Mouse (Mus musculus): Measurements from ENCODE around the gene Ddx27. TPM values are rescaled to one million over a fixed set of nuclear protein-coding genes. Genes with fewer than 3 reads are reported as not detected.
A peak's percentile ranks its signal among the peaks of the same experiment; 100 is the strongest.

The Ddx27 gene
- polyA plus RNA-seq, 1 experiment from 2014 or later, result 23.2 TPM

GRCm38 (mm10) chr2:167058201-167058600, 43.2 kb downstream of the Ddx27 start:
- no peak overlapping the region for H3K4me2 ChIP-seq (ENCODE audit: low read length)
- peaks cover 53% of the 10 kb centered on the region for H3K36me3 ChIP-seq (ENCODE audit: control insufficient read depth, insufficient read depth, low read length)
- H3K27ac ChIP-seq (ENCODE audit: low read depth, low read length), result no peak overlapping the region
- DNase-seq (ENCODE audit: low spot score) (no peak), ATAC-seq (no peak)
- H3K9ac ChIP-seq (ENCODE audit: low read length), result no peak overlapping the region
- 83% methylated on average over 3 of the region's 3 CpGs for WGBS
- H3K27me3 ChIP-seq (replicated peaks; ENCODE audit: control insufficient read depth, insufficient read depth, low read length), result no peaks in the 10 kb centered on the region
- no peaks in the 10 kb centered on the region for H3K9me3 ChIP-seq (replicated peaks; ENCODE audit: control insufficient read depth, low read length)
- no peak overlapping the region for H3K4me3 ChIP-seq (ENCODE audit: low read depth, low read length)
- H3K4me1 ChIP-seq (ENCODE audit: control insufficient read depth, insufficient read depth, low read length), result peaks cover 12% of the 10 kb centered on the region; the same call in 1 of the 2 replicates

- Histone ChIP-seq H3K4me1 (ENCODE audit: control insufficient read depth, insufficient read depth, low read length) (peaks cover 9% of the 10 kb centered on the region; the same call in 1 of the 2 replicates), H3K4me3 (ENCODE audit: low read depth, low read length) (no peak overlapping the region), H3K36me3 (ENCODE audit: control insufficient read depth, insufficient read depth, low read length) (peaks cover 48% of the 10 kb centered on the region), H3K9ac (ENCODE audit: low read length) (no peak overlapping the region), H3K27me3 (replicated peaks; ENCODE audit: control insufficient read depth, insufficient read depth, low read length) (no peaks in the 10 kb centered on the region), H3K27ac (ENCODE audit: low read depth, low read length) (no peak overlapping the region), H3K9me3 (replicated peaks; ENCODE audit: control insufficient read depth, low read length) (no peaks in the 10 kb centered on the region), H3K4me2 (ENCODE audit: low read length) (no peak overlapping the region)
- WGBS, result 59% methylated on average over 3 of the region's 3 CpGs
- ATAC-seq (no peak), DNase-seq (ENCODE audit: low spot score) (no peak)
These were observed 43.9 kb downstream of the Ddx27 start for GRCm38 (mm10) chr2:167058814-167059387.

- 39% methylated on average over 8 of the region's 8 CpGs for WGBS
- DNase-seq (ENCODE audit: low spot score) (no peak), ATAC-seq (no peak)
- Histone ChIP-seq H3K36me3 (ENCODE audit: control insufficient read depth, insufficient read depth, low read length) (peaks cover 44% of the 10 kb centered on the region), H3K9ac (ENCODE audit: low read length) (no peak overlapping the region), H3K27ac (ENCODE audit: low read depth, low read length) (no peak overlapping the region), H3K27me3 (replicated peaks; ENCODE audit: control insufficient read depth, insufficient read depth, low read length) (no peaks in the 10 kb centered on the region), H3K4me1 (ENCODE audit: control insufficient read depth, insufficient read depth, low read length) (peaks cover 10% of the 10 kb centered on the region), H3K4me2 (ENCODE audit: low read length) (no peak overlapping the region), H3K9me3 (replicated peaks; ENCODE audit: control insufficient read depth, low read length) (no peaks in the 10 kb centered on the region), H3K4me3 (ENCODE audit: low read depth, low read length) (no peak overlapping the region)
These were observed 44.5 kb downstream of the Ddx27 start for GRCm38 (mm10) chr2:167059536-167059935.

DNA sequence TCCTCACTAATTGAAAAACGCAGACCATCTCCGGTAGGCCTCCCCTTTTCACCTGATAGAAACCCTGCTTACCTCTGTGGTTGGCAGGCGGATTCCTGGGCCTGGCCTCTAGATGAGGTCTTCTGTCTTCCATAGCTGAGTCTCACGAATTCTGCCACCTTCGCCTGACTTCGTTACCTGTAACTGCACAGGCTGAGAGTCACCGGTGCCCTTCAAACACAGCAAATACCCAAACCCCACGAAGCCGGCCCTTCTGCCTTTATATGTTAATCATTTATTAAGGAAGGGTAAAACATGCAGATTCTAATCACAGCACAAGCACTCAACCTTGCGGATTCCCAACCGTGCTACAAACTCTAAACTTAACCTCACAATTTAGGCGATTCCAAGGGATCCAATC, 45.0 kb downstream of the Ddx27 start:
- DNase-seq (ENCODE audit: low spot score), result no peak
- H3K4me1 ChIP-seq (ENCODE audit: control insufficient read depth, insufficient read depth, low read length), result peaks cover 14% of the 10 kb centered on the region
- peaks cover 44% of the 10 kb centered on the region for H3K36me3 ChIP-seq (ENCODE audit: control insufficient read depth, insufficient read depth, low read length)
- no peaks in the 10 kb centered on the region for H3K27me3 ChIP-seq (replicated peaks; ENCODE audit: control insufficient read depth, insufficient read depth, low read length)
- H3K4me3 ChIP-seq (ENCODE audit: low read depth, low read length), result no peak overlapping the region
- H3K27ac ChIP-seq (ENCODE audit: low read depth, low read length), result no peak overlapping the region
- H3K9ac ChIP-seq (ENCODE audit: low read length), result no peak overlapping the region
- WGBS, result 67% methylated on average over 12 of the region's 12 CpGs
- no peak for ATAC-seq
- H3K4me2 ChIP-seq (ENCODE audit: low read length), result no peak overlapping the region
- H3K9me3 ChIP-seq (replicated peaks; ENCODE audit: control insufficient read depth, low read length), result no peaks in the 10 kb centered on the region

DNA sequence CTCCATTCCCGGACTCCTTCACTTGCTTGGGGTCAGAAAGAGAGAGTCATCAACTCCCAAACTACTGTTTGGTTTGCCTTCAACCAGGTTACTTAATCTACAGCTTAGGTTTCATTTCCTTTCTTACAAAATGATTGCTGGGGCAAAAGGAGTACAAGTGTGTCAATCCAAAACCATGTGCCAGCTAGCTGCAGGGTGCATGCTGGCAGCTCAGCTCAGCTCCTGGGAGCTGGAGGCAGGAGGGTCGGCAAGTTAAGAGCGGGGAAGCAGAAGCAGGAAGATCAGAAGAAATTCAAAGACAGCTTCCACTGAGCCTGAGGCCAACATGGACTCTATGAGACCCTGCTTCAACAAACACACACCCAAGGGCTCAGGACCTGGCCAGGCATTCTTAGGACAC, 45.4 kb downstream of the Ddx27 start:
- Histone ChIP-seq H3K4me2 (ENCODE audit: low read length) (no peak overlapping the region), H3K36me3 (ENCODE audit: control insufficient read depth, insufficient read depth, low read length) (peaks cover 44% of the 10 kb centered on the region), H3K4me1 (ENCODE audit: control insufficient read depth, insufficient read depth, low read length) (peaks cover 18% of the 10 kb centered on the region), H3K27ac (ENCODE audit: low read depth, low read length) (no peak overlapping the region), H3K4me3 (ENCODE audit: low read depth, low read length) (no peak overlapping the region), H3K9ac (ENCODE audit: low read length) (peak overlapping the region; percentile 10; the same call in 1 of the 2 replicates), H3K9me3 (replicated peaks; ENCODE audit: control insufficient read depth, low read length) (no peaks in the 10 kb centered on the region), H3K27me3 (replicated peaks; ENCODE audit: control insufficient read depth, insufficient read depth, low read length) (no peaks in the 10 kb centered on the region)
- 64% methylated on average over 3 of the region's 3 CpGs for WGBS
- DNase-seq (ENCODE audit: low spot score) (no peak), ATAC-seq (no peak)

DNA sequence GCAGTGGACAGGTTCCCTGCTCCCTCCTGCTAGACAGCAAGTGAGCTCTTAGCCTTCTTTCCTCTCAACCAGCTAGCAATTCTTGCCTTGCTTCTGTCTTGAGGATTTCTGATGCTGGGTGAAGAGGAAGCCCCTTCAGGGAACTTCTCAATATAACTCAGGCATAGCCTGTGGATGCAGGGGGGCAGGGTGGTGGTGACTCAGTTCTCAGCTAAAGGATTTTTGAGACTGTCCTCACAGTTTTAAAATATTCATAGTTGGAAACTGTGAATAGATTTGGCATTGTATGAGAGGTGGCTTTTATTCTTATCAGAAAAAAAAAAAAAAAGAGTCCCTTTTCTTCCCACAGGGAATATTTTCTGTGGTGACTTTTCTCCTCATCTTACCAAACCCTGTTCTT, 45.8 kb downstream of the Ddx27 start:
- H3K4me2 ChIP-seq (ENCODE audit: low read length), result no peak overlapping the region; the same call in 1 of the 2 replicates
- peaks cover 44% of the 10 kb centered on the region for H3K36me3 ChIP-seq (ENCODE audit: control insufficient read depth, insufficient read depth, low read length)
- no peaks in the 10 kb centered on the region for H3K9me3 ChIP-seq (replicated peaks; ENCODE audit: control insufficient read depth, low read length)
- ATAC-seq, result no peak
- peak overlapping the region; percentile 10; the same call in 1 of the 2 replicates for H3K9ac ChIP-seq (ENCODE audit: low read length)
- no peak overlapping the region for H3K27ac ChIP-seq (ENCODE audit: low read depth, low read length)
- no peak for DNase-seq (ENCODE audit: low spot score)
- H3K4me1 ChIP-seq (ENCODE audit: control insufficient read depth, insufficient read depth, low read length), result peaks cover 18% of the 10 kb centered on the region
- H3K4me3 ChIP-seq (ENCODE audit: low read depth, low read length), result no peak overlapping the region
- no peaks in the 10 kb centered on the region for H3K27me3 ChIP-seq (replicated peaks; ENCODE audit: control insufficient read depth, insufficient read depth, low read length)

- ATAC-seq (no peak), DNase-seq (ENCODE audit: low spot score) (no peak)
- peaks cover 18% of the 10 kb centered on the region for H3K4me1 ChIP-seq (ENCODE audit: control insufficient read depth, insufficient read depth, low read length)
- H3K27me3 ChIP-seq (replicated peaks; ENCODE audit: control insufficient read depth, insufficient read depth, low read length), result no peaks in the 10 kb centered on the region
- peak overlapping the region; percentile 47 for H3K4me3 ChIP-seq (ENCODE audit: low read depth, low read length)
- H3K9ac ChIP-seq (ENCODE audit: low read length), result peak overlapping the region; percentile 92
- peaks cover 44% of the 10 kb centered on the region for H3K36me3 ChIP-seq (ENCODE audit: control insufficient read depth, insufficient read depth, low read length)
- peak overlapping the region; percentile 67 for H3K4me2 ChIP-seq (ENCODE audit: low read length)
- H3K27ac ChIP-seq (ENCODE audit: low read depth, low read length), result no peak overlapping the region
- WGBS, result 25% methylated on average over 11 of the region's 11 CpGs
- no peaks in the 10 kb centered on the region for H3K9me3 ChIP-seq (replicated peaks; ENCODE audit: control insufficient read depth, low read length)
These were observed 46.5 kb downstream of the Ddx27 start for GRCm38 (mm10) chr2:167061381-167062034.

- peak overlapping the region; percentile 92 for H3K9ac ChIP-seq (ENCODE audit: low read length)
- peak; percentile 90 for ATAC-seq
- H3K4me1 ChIP-seq (ENCODE audit: control insufficient read depth, insufficient read depth, low read length), result peaks cover 18% of the 10 kb centered on the region
- DNase-seq (ENCODE audit: low spot score), result peak; percentile 91
- H3K27ac ChIP-seq (ENCODE audit: low read depth, low read length), result peak overlapping the region; percentile 90
- peak overlapping the region; percentile 67 for H3K4me2 ChIP-seq (ENCODE audit: low read length)
- H3K27me3 ChIP-seq (replicated peaks; ENCODE audit: control insufficient read depth, insufficient read depth, low read length), result no peaks in the 10 kb centered on the region
- H3K4me3 ChIP-seq (ENCODE audit: low read depth, low read length), result peak overlapping the region; percentile 47
- no peaks in the 10 kb centered on the region for H3K9me3 ChIP-seq (replicated peaks; ENCODE audit: control insufficient read depth, low read length)
- H3K36me3 ChIP-seq (ENCODE audit: control insufficient read depth, insufficient read depth, low read length), result peaks cover 37% of the 10 kb centered on the region
- WGBS, result 0% methylated on average over 33 of the region's 60 CpGs
These were observed 47.5 kb downstream of the Ddx27 start for GRCm38 (mm10) chr2:167062497-167062911.
